ENCODE assay signal across 19 mouse cellular contexts in the genomic region with DNA sequence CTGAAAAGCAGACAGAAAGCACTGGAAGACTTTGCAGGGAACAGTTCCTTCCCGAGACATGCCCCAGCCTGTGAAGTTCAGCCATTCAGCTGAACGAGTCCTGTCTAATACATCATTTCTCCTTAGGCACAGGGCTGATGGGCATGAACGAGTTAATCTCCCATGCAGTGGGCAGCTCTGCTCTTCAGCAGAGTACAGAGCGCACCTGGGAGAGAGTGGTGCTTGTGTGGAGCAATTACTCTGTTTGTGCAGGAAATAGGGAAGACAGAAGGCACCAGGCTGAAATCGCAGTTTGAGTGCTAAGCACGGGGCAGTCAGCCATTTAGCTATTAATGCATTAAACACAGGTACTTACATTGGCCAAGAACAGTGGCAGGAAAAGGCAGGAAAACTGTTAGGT. TPM values are rescaled to one million over a fixed set of nuclear protein-coding genes. Genes with fewer than 3 reads are reported as not detected.
"Had no signal": no experiment of that assay in that cellular context is flagged by ENCODE, and none has a peak within 500 bp of the region (broad histone marks: within the 10 kb centered on the region; RNA-seq: fewer than 3 reads in every experiment).

No protein-coding gene starts in this region.

- H3K36me3 ChIP-seq: limb, embryonic 15.5 days; liver, embryonic 12.5 days; midbrain, embryonic 10.5 days; midbrain, embryonic 12.5 days; neural tube, embryonic 12.5 days; stomach, embryonic 15.5 days had no signal

- H3K27ac ChIP-seq: limb, embryonic 15.5 days; liver, embryonic 12.5 days; liver, embryonic 14.5 days; midbrain, embryonic 10.5 days; midbrain, embryonic 12.5 days; neural tube, embryonic 12.5 days; stomach, embryonic 15.5 days; stomach, postnatal 0 days had no signal

- H3K9ac ChIP-seq: limb, embryonic 15.5 days; liver, embryonic 12.5 days; liver, embryonic 14.5 days; midbrain, embryonic 12.5 days; neural tube, embryonic 12.5 days; stomach, embryonic 15.5 days had no signal

- H3K4me3 ChIP-seq: limb, embryonic 15.5 days; liver, embryonic 12.5 days; midbrain, embryonic 10.5 days; midbrain, embryonic 12.5 days; myocyte; neural tube, embryonic 12.5 days; stomach, embryonic 15.5 days had no signal

- H3K27me3 ChIP-seq: limb, embryonic 15.5 days; liver, embryonic 12.5 days; midbrain, embryonic 12.5 days; neural tube, embryonic 12.5 days; stomach, embryonic 15.5 days had no signal

- DNase-seq: lung, adult 2 months; lung, postnatal 36 days; midbrain, embryonic 14.5 days; right cerebral cortex, postnatal 14 days; thymus, adult 2 months; thymus, postnatal 36 days had no signal

- H3K4me2 ChIP-seq: limb, embryonic 15.5 days; liver, embryonic 12.5 days; midbrain, embryonic 12.5 days; neural tube, embryonic 12.5 days; stomach, embryonic 15.5 days had no signal

- H3K4me1 ChIP-seq: limb, embryonic 15.5 days; stomach, embryonic 15.5 days had no signal

- H3K9me3 ChIP-seq: limb, embryonic 15.5 days; liver, embryonic 12.5 days; midbrain, embryonic 10.5 days; midbrain, embryonic 12.5 days; neural tube, embryonic 12.5 days; stomach, embryonic 15.5 days had no signal

RNA-seq across cellular contexts. Expression of gene Izumo1r, which starts 15.1 kb away (rescaled TPM):
- polyA plus RNA-seq: liver, embryonic 12.5 days; liver, embryonic 14.5 days; liver, embryonic 16.5 days; midbrain, embryonic 10.5 days; midbrain, embryonic 12.5 days; midbrain, embryonic 14.5 days; midbrain, embryonic 16.5 days; myocyte; neural tube, embryonic 12.5 days; stomach, embryonic 15.5 days; stomach, postnatal 0 days; testis, adult 2 months had no signal

RNA-seq across cellular contexts. Expression of gene Gpr83, which starts 28.7 kb away (rescaled TPM):
- polyA plus RNA-seq: liver, adult 2 months; liver, embryonic 14.5 days; myocyte had no signal
